8 mouse cellular contexts compared by ENCODE assay signal in the genomic region with DNA sequence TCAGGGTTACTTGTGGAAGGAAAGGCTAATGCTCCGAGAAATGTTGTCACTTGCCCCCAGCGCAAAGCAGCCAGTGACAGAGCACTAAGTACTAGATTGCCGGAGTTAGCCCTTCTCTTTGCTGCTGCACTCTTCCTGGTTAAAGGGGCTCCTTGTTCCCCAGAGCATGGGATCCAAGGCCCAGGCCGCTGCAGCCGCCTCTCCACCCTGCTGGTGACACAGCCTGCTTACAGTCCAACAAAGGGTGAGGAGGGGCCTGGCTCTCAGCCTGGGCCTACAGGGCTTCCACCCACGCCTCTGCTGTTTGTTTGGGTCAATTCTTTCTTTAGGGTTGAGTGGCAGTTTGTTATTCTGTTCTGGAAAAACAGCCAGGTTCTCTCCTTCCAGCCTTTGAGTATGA. TPM values are rescaled to one million over a fixed set of nuclear protein-coding genes. Genes with fewer than 3 reads are reported as not detected.
DNase-seq lines count a peak whose midpoint lies in the region; ATAC-seq lines count a peak whose summit lies in the region.

No protein-coding gene starts in this region.

- no peak overlapping the region for H3K4me2 ChIP-seq in embryonic facial prominence, embryonic 15.5 days (replicated peaks)

- peak; percentile 20 for DNase-seq in embryo, embryonic 10 days (ENCODE audit: low spot score)
- DNase-seq in embryo, embryonic 11 days: no peak
- peak; percentile 90 for DNase-seq in Muller cell, postnatal 12 days (ENCODE audit: inconsistent ontology term)
- peak; percentile 41 for DNase-seq in heart, postnatal 25 days (ENCODE audit: low spot score)
- peak; percentile 36 to 61 for DNase-seq in left cerebral cortex, postnatal 25 days (ENCODE audit: low spot score in 2 of 2)
- peak; percentile 47 for DNase-seq in ovary, postnatal 14 days (ENCODE audit: low spot score)

- no peaks in the 10 kb centered on the region for H3K36me3 ChIP-seq in embryonic facial prominence, embryonic 15.5 days

- no peak overlapping the region for H3K27ac ChIP-seq in embryonic facial prominence, embryonic 15.5 days (replicated peaks)

- peaks cover 7% of the 10 kb centered on the region for H3K4me1 ChIP-seq in embryonic facial prominence, embryonic 15.5 days

- no peak overlapping the region for H3K9ac ChIP-seq in embryonic facial prominence, embryonic 15.5 days

- ATAC-seq in embryonic facial prominence, embryonic 15.5 days (ENCODE audit: insufficient number of reproducible peaks, low FRiP score, low TSS enrichment, low read depth): 0 out of 2 replicates have a peak, but pooled peaks have one; percentile 36
- ATAC-seq in CD4-positive, CD25-positive, alpha-beta regulatory T cell, adult 4 months: no peak

- intact Hi-C loops in heart, postnatal 25 days (cut with DNase I): no loop called here
- intact Hi-C loops in left cerebral cortex, postnatal 25 days (cut with DNase I): no loop called here

- no peak overlapping the region for H3K4me3 ChIP-seq in embryonic facial prominence, embryonic 15.5 days (replicated peaks)

- H3K9me3 ChIP-seq in embryonic facial prominence, embryonic 15.5 days (replicated peaks): no peaks in the 10 kb centered on the region

- no peaks in the 10 kb centered on the region for H3K27me3 ChIP-seq in embryonic facial prominence, embryonic 15.5 days

- 58% methylated on average over 6 of the region's 6 CpGs for WGBS in embryonic facial prominence, embryonic 15.5 days

RNA-seq across cellular contexts. Expression of a gene that starts 44.9 kb away (rescaled TPM):
- polyA plus RNA-seq in embryonic facial prominence, embryonic 15.5 days (2015; fragmentation: Nextera tagmentation; extraction: Ambion mirVana): 23.2 and 25.8 TPM in 2 replicates
- total RNA-seq in heart, postnatal 25 days (2021): 10 to 100 TPM; 17.2 to 18.2 TPM
- 10 to 100 TPM; 40.5 to 43.4 TPM for total RNA-seq in left cerebral cortex, postnatal 25 days (2021)
- polyA plus RNA-seq in CD4-positive, CD25-positive, alpha-beta regulatory T cell, adult 4 months (2017; shearing (Covaris generic)): 10 to 100 TPM; 20.6 to 32.1 TPM

RNA-seq across cellular contexts. Expression of a gene that starts 45.4 kb away (rescaled TPM):
- 244 and 251 TPM in 2 replicates for polyA plus RNA-seq in embryonic facial prominence, embryonic 15.5 days (2015; fragmentation: Nextera tagmentation; extraction: Ambion mirVana)
- 10 to 100 TPM; 25.0 to 26.1 TPM for total RNA-seq in heart, postnatal 25 days (2021)
- 10 to 100 TPM; 33.6 to 41.2 TPM for total RNA-seq in left cerebral cortex, postnatal 25 days (2021)
- polyA plus RNA-seq in CD4-positive, CD25-positive, alpha-beta regulatory T cell, adult 4 months (2017; shearing (Covaris generic)): 100 to 1,000 TPM; 129 to 141 TPM
